Mouse (Mus musculus): Measurements from ENCODE around the gene Batf2.
A peak's percentile ranks its signal among the peaks of the same experiment; 100 is the strongest.
"Not testable (repeated sequence)": the region's sequence is repeated elsewhere in the genome, so short reads cannot be mapped to it uniquely, and the experiment has no call there.

The Batf2 gene

GRCm38 (mm10) chr19:6132171-6132827 is 8.5 kb upstream of the Batf2 start:
- no peak for DNase-seq (ENCODE audit: low read depth)

DNA sequence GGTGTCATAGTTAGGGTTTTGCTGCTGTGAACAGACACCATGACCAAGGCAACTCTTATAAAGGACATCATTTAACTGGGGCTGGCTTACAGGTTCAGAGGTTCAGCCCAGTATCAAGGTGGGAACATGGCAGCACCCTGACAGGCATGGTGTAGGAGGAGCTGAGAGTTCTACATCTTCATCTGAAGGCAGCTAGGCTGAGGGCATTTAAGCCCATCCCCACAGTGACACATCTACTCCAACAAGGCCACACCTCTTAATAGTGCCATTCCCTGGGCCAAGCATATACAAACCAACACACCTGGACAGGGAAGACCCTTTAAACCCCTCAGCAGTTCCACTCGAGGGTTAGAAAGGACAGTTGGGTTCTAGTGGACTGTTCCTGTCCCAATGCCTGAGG is 7.6 kb upstream of the Batf2 start:
- not testable (repeated sequence) for DNase-seq (ENCODE audit: low read depth)

DNA sequence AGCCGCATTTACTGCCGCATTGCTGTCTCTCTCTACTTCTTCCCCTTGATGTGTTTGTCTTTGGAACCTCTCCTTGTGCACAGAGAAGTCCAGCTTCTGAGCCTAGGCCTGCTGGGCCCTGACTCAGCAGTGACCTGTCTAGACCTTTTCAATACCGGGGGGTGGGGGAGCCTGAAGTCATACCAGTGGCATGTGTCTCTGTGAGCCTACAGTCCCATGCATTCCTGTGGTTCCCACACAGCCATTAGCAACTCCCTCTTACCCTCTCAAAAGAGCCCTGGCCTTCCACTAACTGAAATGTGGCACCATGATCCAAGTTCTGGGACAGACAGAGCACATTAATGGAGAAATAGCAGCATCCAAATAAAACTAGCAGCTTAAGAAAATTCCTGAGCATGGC is 4.4 kb upstream of the Batf2 start:
- peak; percentile 74 for DNase-seq (ENCODE audit: low read depth)

- no peak for DNase-seq (ENCODE audit: low read depth)
Observed at GRCm38 (mm10) chr19:6139701-6140100, 1.1 kb upstream of the Batf2 start.

DNA sequence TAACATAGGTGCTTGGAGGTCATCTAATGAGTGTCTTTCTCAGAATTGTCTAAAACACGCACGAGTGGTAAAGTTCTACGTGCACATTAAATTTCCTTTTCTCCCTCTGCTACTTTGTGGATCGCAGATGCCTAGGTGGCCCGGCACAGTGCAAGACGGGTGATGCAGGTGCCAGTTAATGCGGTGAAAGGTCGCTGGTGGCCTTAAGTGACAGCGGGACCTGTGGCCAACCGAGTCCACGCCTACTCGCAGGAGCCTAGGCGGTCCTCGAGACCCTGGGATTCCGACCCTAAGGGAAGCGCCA is 457 bp upstream of the Batf2 start:
- no peak for DNase-seq (ENCODE audit: low read depth)

DNA sequence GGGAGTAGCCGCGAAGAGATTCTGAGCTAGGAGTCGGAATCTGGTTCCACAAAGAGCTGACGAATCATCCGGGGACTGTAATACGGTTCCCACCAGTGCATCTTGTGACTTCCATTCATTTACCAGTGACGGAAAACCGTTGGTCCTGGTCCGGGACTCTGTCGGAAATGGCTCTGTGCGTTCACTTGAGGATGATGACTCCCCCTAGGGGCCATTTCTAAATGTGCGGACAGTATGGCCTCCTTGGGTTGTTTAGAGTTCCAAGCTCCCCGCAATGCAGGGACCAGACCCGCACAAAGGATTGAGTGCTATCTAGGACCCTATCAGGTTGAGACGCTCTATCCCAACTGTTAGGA is 589 bp downstream of the Batf2 start, which contains the start of gene Arl2:
Arl2 (minus strand) TSS at position 155 of the 356 bp plus-strand sequence.
- DNase-seq (ENCODE audit: low read depth) = peak; percentile 82

GRCm38 (mm10) chr19:6144842-6145241 is 4.1 kb downstream of the Batf2 start:
- no peak for DNase-seq (ENCODE audit: low read depth)

- no peak for DNase-seq (ENCODE audit: low read depth)
Observed at GRCm38 (mm10) chr19:6155174-6155573, 14.4 kb downstream of the Batf2 start.

GRCm38 (mm10) chr19:6156372-6156771 is 15.6 kb downstream of the Batf2 start:
- DNase-seq (ENCODE audit: low read depth) = no peak

DNA sequence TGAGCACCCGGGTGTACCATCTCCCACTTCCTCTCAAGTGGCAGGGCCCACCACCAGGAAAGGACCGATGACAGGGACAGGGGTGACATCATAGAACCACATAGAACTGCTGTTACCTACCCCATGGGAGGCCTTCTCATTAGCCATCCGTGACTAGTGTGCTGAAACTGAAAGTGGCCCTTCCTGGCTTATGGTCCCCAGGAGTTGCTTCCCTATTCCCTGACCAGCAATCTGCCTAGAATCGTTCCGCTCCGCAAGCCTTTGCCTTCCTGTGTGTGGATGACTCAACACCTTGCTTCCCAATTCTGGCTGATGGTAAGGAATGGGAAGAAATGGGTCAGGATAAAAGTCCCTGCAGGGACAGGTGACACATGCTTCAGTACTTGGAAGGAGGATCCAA is 16.4 kb downstream of the Batf2 start:
- no peak for DNase-seq (ENCODE audit: low read depth)

DNA sequence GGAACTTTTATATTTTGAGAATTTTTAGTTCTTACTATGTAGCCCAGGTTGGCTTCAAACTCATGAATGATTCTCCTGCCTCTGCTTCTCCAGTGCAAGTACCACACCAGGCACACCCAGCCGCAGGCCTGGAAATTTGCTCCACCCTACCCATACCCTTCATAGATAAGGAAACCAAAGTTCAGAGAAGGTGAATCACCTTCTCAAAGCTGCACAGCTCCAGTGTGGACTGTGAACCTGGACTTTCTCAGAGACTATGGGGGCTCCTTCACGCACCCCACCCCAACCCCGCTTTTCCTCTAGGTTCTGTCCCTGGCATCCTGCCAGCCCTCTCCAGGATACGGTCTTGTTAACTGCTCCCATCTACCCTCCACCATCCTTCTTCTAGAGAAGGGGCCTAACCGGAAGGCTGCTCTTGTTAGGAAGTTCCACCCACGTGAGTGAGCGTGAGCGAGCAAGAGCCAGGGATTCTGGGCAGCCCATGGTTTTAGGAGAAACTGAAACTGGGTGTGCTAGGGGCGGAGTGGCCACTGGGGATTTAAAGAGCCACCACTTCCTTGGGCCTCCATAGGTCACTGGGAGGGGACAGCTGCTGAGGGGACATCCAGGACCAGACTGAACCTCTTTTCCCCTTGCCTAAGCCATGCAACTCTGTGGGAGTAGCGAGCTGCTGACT is 23.2 kb downstream of the Batf2 start:
- no peak for DNase-seq (ENCODE audit: low read depth)

- DNase-seq (ENCODE audit: low read depth) = no peak
Observed at GRCm38 (mm10) chr19:6166750-6167149, 26.0 kb downstream of the Batf2 start.

DNA sequence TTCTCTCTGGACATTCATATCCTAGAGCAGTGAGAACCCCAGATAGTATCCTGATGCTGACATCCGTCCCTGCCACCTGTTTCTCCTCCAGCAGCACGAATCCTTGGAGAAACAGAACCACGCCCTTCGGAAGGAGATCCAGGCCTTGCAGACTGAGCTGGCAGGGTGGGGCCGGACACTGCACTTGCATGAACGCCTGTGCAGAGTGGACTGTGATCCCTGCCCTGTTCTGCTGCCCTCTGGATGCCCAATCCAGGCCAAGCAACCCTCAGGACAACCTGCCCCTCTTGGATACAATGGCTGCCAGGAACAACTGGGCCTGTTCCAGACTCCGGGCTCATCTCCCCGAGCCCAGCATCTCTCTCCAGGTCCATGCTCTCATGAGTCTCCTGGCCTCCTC is 30.4 kb downstream of the Batf2 start:
- DNase-seq (ENCODE audit: low read depth) = no peak

- DNase-seq (ENCODE audit: low read depth) = no peak
Observed at GRCm38 (mm10) chr19:6174771-6175170, 34.0 kb downstream of the Batf2 start.

- DNase-seq (ENCODE audit: low read depth) = no peak
Observed at GRCm38 (mm10) chr19:6178775-6179174, 38.0 kb downstream of the Batf2 start.

DNA sequence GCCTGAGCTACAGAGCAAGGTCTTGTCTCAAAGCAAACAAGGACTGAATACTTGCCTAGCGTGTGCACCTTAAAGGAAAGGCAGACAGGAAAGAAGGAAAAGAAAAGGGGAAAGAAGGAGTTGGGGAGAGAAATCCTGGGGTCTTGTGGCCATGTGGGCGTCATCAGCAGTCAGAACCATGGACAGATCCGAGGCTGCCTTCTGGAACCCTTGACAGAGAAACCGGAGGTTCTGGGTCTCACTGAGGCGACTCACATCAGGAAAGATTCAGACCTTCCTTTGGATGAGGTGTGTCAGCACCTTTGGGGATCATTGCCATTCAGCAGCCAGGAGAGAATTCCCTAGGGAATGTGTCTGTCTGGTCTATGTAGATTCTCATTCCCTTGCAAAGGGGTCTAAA is 40.8 kb downstream of the Batf2 start:
- no peak for DNase-seq (ENCODE audit: low read depth)

GRCm38 (mm10) chr19:6182534-6182933 is 41.8 kb downstream of the Batf2 start:
- DNase-seq (ENCODE audit: low read depth) = no peak

DNA sequence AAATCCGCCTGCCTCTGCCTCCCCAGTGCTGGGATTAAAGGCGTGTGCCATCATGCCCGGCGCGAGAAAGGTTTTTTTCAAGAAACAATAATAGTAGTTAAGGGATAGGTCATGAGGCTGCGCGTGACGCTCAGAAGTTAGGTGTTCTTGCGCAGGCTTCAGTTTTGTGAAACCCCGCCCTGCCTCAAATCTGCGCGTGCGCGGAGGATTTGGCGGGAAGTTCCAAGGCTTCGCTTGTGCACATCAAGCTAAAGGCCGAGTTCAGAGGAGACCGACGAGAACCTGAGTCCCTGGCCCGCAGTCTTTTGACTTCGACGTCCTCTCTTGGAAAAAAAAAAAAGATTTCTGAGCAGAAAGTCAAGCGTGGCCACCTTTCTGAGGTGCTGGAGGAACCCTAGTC is 43.3 kb downstream of the Batf2 start, which contains the start of gene Majin:
Majin (plus strand) TSS at position 258 of the 400 bp plus-strand sequence.
- no peak for DNase-seq (ENCODE audit: low read depth)

- no peak for DNase-seq (ENCODE audit: low read depth)
Observed at GRCm38 (mm10) chr19:6204265-6204664, 63.5 kb downstream of the Batf2 start.

DNA sequence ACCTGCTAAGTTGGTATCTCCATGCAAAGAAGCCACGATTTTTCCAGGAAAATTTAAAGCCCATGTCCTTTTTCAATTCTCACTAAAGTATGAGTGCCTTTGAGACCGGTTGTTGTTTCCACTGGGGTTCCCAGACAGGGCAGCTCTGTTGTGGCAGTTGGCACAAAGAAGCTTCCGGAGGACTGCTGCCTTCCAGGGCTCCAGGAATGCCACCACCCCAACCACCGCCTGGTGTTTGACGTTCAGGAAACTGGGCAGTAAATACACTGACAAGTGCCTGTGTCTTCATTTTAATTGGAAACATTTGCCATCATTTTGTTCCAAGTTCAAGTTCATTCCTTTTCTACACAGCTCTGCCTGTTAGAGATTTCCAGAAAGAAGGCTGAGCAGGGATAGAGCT is 65.9 kb downstream of the Batf2 start:
- peak; percentile 67 for DNase-seq (ENCODE audit: low read depth)

GRCm38 (mm10) chr19:6216046-6216705 is 75.4 kb downstream of the Batf2 start:
- DNase-seq (ENCODE audit: low read depth) = no peak

- no peak for DNase-seq (ENCODE audit: low read depth)
Observed at GRCm38 (mm10) chr19:6218606-6219005, 77.8 kb downstream of the Batf2 start.
